Comparison of ENCODE assay signal across 8 mouse cellular contexts in the genomic region with DNA sequence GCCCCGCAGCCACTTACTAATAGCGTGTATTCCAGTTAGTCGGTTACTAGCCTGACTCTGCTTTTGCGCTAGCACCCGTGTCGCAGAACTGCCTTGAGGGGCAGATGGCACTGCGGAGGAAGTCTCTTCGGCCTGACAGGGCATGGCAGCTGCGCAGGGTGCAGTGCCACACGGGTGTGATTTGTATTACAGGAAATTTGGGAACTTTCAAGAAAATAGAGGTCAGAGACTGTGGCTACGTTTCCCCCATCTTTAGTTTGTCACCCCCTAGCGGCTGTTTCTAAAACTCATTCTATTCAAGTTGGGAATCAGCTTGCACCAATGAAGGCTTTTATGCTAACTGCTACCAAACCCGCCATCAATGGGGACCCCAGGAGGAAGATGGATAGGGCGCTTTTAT. TPM values are rescaled to one million over a fixed set of nuclear protein-coding genes. Genes with fewer than 3 reads are reported as not detected.
DNase-seq lines count a peak whose midpoint lies in the region; ATAC-seq and TF ChIP-seq lines count a peak whose summit lies in the region.

No protein-coding gene starts in this region.

- H3K9me3 ChIP-seq in E14TG2a.4 (ENCODE audit: low read length) = no peaks in the 10 kb centered on the region
- H3K9me3 ChIP-seq in heart, embryonic 15.5 days (replicated peaks) = no peaks in the 10 kb centered on the region
- no peaks in the 10 kb centered on the region for H3K9me3 ChIP-seq in stomach, embryonic 16.5 days (replicated peaks; ENCODE audit: control insufficient read depth, low read length)

- H3K27ac ChIP-seq in gastrocnemius, adult 2 months = no peak overlapping the region
- H3K27ac ChIP-seq in heart, embryonic 15.5 days = no peak overlapping the region
- H3K27ac ChIP-seq in stomach, embryonic 16.5 days (ENCODE audit: low read length) = no peak overlapping the region

- 20% methylated on average over 14 of the region's 14 CpGs for WGBS in heart, embryonic 15.5 days
- 26% methylated on average over 14 of the region's 14 CpGs for WGBS in stomach, embryonic 16.5 days

- DNase-seq in gastrocnemius, adult 2 months = no peak
- no peak for DNase-seq in gastrocnemius, adult 8-10 months (ENCODE audit: low spot score in 2 of 2)
- DNase-seq in embryo, embryonic 10 days (ENCODE audit: low spot score) = peak; percentile 70
- DNase-seq in kidney, postnatal 10 days = peak; percentile 66
- DNase-seq in lung, postnatal 36 days = peak; percentile 80

- no peak for ATAC-seq in heart, embryonic 15.5 days (replicated peaks; ENCODE audit: insufficient number of reproducible peaks, insufficient read depth, low FRiP score, low read depth)
- ATAC-seq in stomach, embryonic 16.5 days (ENCODE audit: insufficient read depth, low FRiP score) = no peak

- H3K4me1 ChIP-seq in E14TG2a.4 (replicated peaks; ENCODE audit: low read depth, low read length) = peaks cover 2% of the 10 kb centered on the region; the same call in 1 of the 2 replicates
- 0 out of 2 replicates have a peak, but pooled peaks cover 2% of the 10 kb centered on the region for H3K4me1 ChIP-seq in heart, embryonic 15.5 days (replicated peaks)
- H3K4me1 ChIP-seq in stomach, embryonic 16.5 days (ENCODE audit: control insufficient read depth, insufficient read depth, low read length) = no peaks in the 10 kb centered on the region

- peak overlapping the region; percentile 69 for H3K4me3 ChIP-seq in gastrocnemius, adult 2 months
- H3K4me3 ChIP-seq in E14TG2a.4 (replicated peaks; ENCODE audit: low read length) = peak overlapping the region; percentile 49
- H3K4me3 ChIP-seq in heart, embryonic 15.5 days = peak overlapping the region; percentile 35
- no peak overlapping the region for H3K4me3 ChIP-seq in stomach, embryonic 16.5 days (replicated peaks; ENCODE audit: low read length)

- 0 out of 2 replicates have a peak overlapping the region, but pooled peaks have one; percentile 41 for H3K9ac ChIP-seq in heart, embryonic 15.5 days
- H3K9ac ChIP-seq in stomach, embryonic 16.5 days (ENCODE audit: low read length) = peak overlapping the region; percentile 68

- intact Hi-C loops in gastrocnemius, adult 2 months (cut with DNase I) = loop anchor here (5.0 kb wide), 1 partner anchor 179 kb away; no protein-coding TSS in a partner anchor

- H3K36me3 ChIP-seq in E14TG2a.4 (ENCODE audit: insufficient read depth, low read length) = no peaks in the 10 kb centered on the region
- no peaks in the 10 kb centered on the region for H3K36me3 ChIP-seq in heart, embryonic 15.5 days
- no peaks in the 10 kb centered on the region for H3K36me3 ChIP-seq in stomach, embryonic 16.5 days (ENCODE audit: control insufficient read depth, insufficient read depth, low read length)

- H3K4me2 ChIP-seq in heart, embryonic 15.5 days = peak overlapping the region; percentile 66
- H3K4me2 ChIP-seq in stomach, embryonic 16.5 days (ENCODE audit: low read depth, low read length) = peak overlapping the region; percentile 41; the same call in 1 of the 2 replicates

- peak; percentile 74 for TF ChIP-seq CTCF in gastrocnemius, adult 2 months (IDR thresholded peaks at IDR 0.05)
- TF ChIP-seq CTCF in E14TG2a.4 (conservative IDR thresholded peaks at IDR 0.05; ENCODE audit: low read length) = peak; percentile 53

- H3K27me3 ChIP-seq in E14TG2a.4 (ENCODE audit: insufficient read depth, low read length) = peaks cover 14% of the 10 kb centered on the region
- H3K27me3 ChIP-seq in heart, embryonic 15.5 days = no peaks in the 10 kb centered on the region
- no peaks in the 10 kb centered on the region for H3K27me3 ChIP-seq in stomach, embryonic 16.5 days (ENCODE audit: control insufficient read depth, insufficient read depth, low read length)

RNA-seq across cellular contexts. Expression of a gene that starts 11.6 kb away (rescaled TPM):
- under 1 TPM in 1 of 2 experiments, not detected in 1; 0.53 TPM for total RNA-seq in gastrocnemius, adult 2 months (2021)
- total RNA-seq in gastrocnemius, adult 8-10 months (2022) = under 1 TPM; 0.10 to 0.46 (median 0.16) TPM
- polyA plus RNA-seq in heart, embryonic 15.5 days (2015; fragmentation: Nextera tagmentation; extraction: Ambion mirVana) = 8.7 and 9.7 TPM in 2 replicates
- polyA plus RNA-seq in stomach, embryonic 16.5 days (2015; fragmentation: Nextera tagmentation; extraction: Ambion mirVana) = 6.7 and 9.4 TPM in 2 replicates

RNA-seq across cellular contexts. Expression of a gene that starts 14.9 kb away (rescaled TPM):
- total RNA-seq in gastrocnemius, adult 2 months (2021) = 10 to 100 TPM; 31.7 to 37.6 TPM
- 10 to 100 TPM; 34.2 to 41.7 (median 39.4) TPM for total RNA-seq in gastrocnemius, adult 8-10 months (2022)
- 47.6 and 52.2 TPM in 2 replicates for polyA plus RNA-seq in heart, embryonic 15.5 days (2015; fragmentation: Nextera tagmentation; extraction: Ambion mirVana)
- polyA plus RNA-seq in stomach, embryonic 16.5 days (2015; fragmentation: Nextera tagmentation; extraction: Ambion mirVana) = 56.4 and 61.1 TPM in 2 replicates

Comparison
In these comparisons a context has a peak if more than half of its experiments do, and no peak if none do; other contexts are left out.
1. DNase-seq: peak in embryo, embryonic 10 days (single experiment), kidney, postnatal 10 days (single experiment) and lung, postnatal 36 days (single experiment); none in gastrocnemius, adult 2 months (single experiment) and gastrocnemius, adult 8-10 months (0 of 2).